Mouse (Mus musculus): ENCODE measurements around the gene Mecom.

GRCm38 (mm10) chr3:30138588-30138987, 409.2 kb downstream of the Mecom start:
- TF ChIP-seq CTCF (IDR thresholded peaks at IDR 0.05; ENCODE audit: borderline replicate concordance, insufficient read depth, low read depth, low read length) = no peak
- no peak for TF ChIP-seq POLR2A (IDR thresholded peaks at IDR 0.05; ENCODE audit: borderline replicate concordance, insufficient read depth, low read length)
